Mouse (Mus musculus): ENCODE measurements around the gene Tifa.

DNA sequence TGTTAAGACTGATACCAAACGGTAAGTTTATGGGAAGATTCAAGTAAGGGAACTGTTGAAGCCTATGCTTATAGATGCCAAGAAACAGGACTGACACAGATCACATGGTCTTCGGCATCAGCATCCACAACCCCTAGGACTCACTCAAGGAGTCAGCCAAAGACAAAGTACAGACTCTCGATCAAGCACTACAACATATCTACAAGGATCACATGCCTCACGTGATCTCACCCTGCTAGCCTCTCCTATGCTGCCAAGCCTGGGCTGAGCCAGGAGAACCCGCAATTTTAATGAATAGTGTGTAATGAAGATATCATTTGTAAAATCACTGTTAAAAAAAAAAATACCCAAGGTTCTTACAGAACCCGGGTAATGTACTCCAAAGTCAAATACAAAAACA, 46.0 kb downstream of the Tifa start:
- TF ChIP-seq ZC3H11A (IDR thresholded peaks at IDR 0.05; ENCODE audit: borderline replicate concordance, low read depth, low read length) (no peak), HCFC1 (IDR thresholded peaks at IDR 0.05; ENCODE audit: borderline replicate concordance, insufficient read depth, low read length) (no peak), ZNF384 (IDR thresholded peaks at IDR 0.05; ENCODE audit: low read depth, low read length) (no peak)

Data from ES-E14 (cell line).